Mouse (Mus musculus): Measurements from ENCODE around the gene Usp13. TPM values are rescaled to one million over a fixed set of nuclear protein-coding genes. Genes with fewer than 3 reads are reported as not detected.

Usp13 gene
- total RNA-seq (2021) = 100 to 1,000 TPM; 154 to 157 TPM
- long read RNA-seq, experiment 1, full-length matches to known transcripts = 132 of 185 reads
- long read RNA-seq, experiment 1, partial matches to known transcripts = 20 of 185 reads
- long read RNA-seq, experiment 1, other reads (novel, unspliced or antisense) = 33 of 185 reads
- long read RNA-seq, experiment 2, full-length matches to known transcripts = 148 of 211 reads
- long read RNA-seq, experiment 2, partial matches to known transcripts = 39 of 211 reads
- long read RNA-seq, experiment 2, other reads (novel, unspliced or antisense) = 24 of 211 reads

DNA sequence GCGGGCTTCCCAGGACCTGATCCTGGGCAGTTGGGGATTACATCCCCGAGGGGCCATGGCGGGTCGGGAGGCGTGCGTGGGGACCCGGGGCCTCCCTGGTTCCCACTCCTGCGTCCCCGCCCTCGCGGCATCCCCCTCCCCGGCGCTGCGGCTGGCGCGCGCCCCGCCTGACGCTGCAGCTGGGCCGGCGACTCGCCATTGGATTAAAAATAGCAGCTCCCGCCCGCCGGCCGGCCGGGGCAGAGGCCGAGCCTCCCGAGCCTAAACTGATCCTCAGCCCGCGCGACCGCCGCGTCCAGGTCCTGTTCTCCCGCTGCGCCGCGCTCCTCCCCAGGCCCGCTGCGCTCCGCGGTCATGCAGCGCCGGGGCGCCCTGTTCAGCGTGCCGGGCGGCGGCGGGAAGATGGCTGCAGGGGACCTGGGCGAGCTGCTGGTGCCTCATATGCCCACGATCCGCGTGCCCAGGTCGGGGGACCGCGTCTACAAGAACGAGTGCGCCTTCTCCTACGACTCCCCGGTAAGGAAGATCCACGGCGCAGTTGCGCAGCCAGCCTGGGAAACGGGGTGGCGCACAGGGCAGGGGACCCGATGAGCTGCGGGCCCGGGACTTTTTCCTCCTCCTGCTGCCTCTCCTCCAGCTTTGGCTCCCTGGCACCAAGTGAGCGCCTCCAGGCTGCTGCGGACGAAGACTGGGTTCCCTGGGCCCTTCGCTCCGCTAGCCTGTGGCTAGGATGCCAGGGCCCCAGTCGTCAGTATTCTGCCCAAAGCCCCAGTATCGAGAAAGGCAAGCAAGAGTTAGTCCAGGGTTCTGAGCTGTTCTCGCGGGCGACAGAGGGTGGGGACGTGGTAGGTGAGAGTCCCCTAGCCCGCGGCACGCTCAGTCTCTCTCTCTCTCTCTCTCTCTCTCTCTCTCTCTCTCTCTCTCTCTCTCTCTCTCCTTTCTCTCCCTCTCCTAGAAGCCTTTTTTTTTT is at the start of gene Usp13:
Gene Usp13, plus strand, starts transcription at position 190 of the 970 bp plus-strand sequence.
- intact Hi-C loops (cut with DNase I; ENCODE audit: low total_unique reads) = no loop called here
- peak; percentile 84 for DNase-seq

DNA sequence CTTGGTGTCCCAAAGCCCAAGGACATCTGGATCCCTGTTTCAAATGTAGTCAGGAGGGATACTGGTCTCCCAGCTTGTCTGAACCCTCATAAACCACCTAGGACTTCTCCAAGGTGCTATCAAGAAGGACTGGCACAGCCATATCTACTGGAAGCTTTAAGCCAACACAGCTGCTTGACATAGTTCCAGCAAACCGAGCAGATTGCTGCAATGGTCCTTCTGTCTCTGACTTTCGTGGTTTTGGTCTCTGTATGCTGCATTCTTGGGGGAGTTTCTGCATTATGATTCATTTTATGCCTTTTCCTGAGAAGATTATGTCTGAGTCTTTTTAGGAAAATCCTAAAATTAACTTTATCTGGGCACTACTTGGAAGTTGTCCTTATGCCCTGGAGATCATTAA is 46.6 kb upstream of the Usp13 start:
- DNase-seq = no peak
- intact Hi-C loops (cut with DNase I; ENCODE audit: low total_unique reads) = no loop called here

GRCm38 (mm10) chr3:32817001-32817356 is 367 bp upstream of the Usp13 start:
- no peak for DNase-seq
- intact Hi-C loops (cut with DNase I; ENCODE audit: low total_unique reads) = no loop called here

- intact Hi-C loops (cut with DNase I; ENCODE audit: low total_unique reads) = no loop called here
- peak; percentile 24 for DNase-seq
These were observed 1.1 kb downstream of the Usp13 start for GRCm38 (mm10) chr3:32818327-32818900.

GRCm38 (mm10) chr3:32822620-32823019 is 5.3 kb downstream of the Usp13 start:
- DNase-seq = peak; percentile 21
- intact Hi-C loops (cut with DNase I; ENCODE audit: low total_unique reads) = no loop called here

- intact Hi-C loops (cut with DNase I; ENCODE audit: low total_unique reads) = no loop called here
- no peak for DNase-seq
These were observed 7.6 kb downstream of the Usp13 start for GRCm38 (mm10) chr3:32824923-32825322.

DNA sequence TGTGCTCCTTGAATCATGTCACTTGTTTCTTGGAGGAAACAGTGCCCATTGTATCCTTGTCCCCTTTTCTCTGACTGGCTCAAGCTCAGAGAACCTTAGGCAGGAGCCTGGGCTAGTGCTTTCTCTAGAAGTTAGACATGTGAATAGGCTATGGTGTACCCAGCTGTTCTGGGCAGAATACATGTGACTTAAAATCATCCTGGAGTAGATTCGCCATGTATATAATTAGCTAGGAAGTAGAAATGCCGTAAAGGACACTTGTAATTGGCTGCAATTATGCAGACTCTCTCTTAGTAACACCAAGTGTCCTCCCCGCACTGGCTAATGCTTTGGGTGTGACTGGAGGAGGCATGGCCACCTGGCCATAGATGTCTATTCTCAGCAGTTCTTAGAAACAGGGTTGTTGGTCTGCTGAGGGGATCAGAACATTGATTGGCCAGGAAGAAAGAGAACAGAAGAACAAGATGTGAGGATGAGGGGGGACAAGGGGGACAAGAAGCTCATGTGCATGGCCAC is 8.7 kb downstream of the Usp13 start:
- intact Hi-C loops (cut with DNase I; ENCODE audit: low total_unique reads) = no loop called here
- no peak for DNase-seq

- intact Hi-C loops (cut with DNase I; ENCODE audit: low total_unique reads) = no loop called here
- DNase-seq = no peak
These were observed 9.4 kb downstream of the Usp13 start for GRCm38 (mm10) chr3:32826701-32827100.

DNA sequence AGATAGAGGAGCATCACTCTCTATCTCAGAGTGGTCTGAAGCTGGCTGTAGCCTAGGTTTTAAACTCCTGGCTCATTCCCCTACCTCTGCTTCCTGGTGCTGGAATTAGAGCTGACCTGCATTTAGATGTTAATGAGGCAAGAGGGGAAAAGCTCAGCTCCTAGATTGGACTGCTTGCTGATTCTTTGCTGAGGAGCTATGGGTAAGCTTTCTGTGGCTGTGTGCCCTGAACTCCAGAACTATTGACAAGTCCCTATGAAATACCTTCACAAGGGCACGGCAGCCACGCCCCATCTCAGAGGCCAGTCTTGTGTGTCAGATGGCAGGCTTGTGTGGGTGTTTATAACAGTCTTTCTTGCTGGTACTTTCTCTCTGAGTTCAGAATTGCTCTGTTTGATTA is 16.5 kb downstream of the Usp13 start:
- no peak for DNase-seq
- intact Hi-C loops (cut with DNase I; ENCODE audit: low total_unique reads) = no loop called here

- intact Hi-C loops (cut with DNase I; ENCODE audit: low total_unique reads) = no loop called here
- no peak for DNase-seq
These were observed 20.5 kb downstream of the Usp13 start for GRCm38 (mm10) chr3:32837847-32838246.

DNA sequence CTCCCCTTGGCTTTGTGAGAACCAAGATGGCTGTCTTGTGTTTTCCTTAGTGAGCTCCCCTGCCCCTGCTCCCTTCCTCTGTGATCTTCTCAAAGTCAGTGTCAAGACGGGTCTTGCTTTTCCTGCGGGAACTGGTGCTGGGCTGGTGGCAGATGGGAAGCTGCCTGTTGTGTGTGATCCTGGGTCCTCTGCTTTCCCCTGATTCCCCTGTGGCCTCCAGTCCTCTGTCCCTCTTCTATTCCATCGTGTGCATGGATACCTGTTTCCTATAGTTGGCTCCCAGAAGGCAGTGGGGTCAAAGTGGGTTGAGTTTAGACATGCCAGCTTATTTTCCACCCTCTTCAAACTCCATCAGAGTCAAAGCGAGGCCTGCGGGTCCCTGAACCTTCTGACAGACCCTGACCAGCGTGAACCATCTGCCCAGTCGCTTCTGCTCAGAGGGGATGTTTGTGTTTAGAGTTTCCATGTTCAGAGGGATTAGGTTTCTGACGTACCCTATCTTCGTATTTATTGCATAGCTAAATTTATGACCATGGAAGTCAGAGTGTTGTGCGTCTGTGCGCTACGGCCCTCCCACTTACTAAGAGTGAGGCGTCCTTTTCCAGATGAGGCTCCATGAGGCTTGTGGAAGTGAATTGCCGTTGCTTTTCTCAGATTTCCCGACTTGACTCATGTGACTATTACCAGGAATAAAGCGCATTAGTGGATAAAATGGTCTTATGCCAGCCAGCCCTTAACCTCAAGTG is 39.2 kb downstream of the Usp13 start:
- intact Hi-C loops (cut with DNase I; ENCODE audit: low total_unique reads) = no loop called here
- DNase-seq = no peak

- intact Hi-C loops (cut with DNase I; ENCODE audit: low total_unique reads) = no loop called here
- DNase-seq = no peak
These were observed 53.7 kb downstream of the Usp13 start for GRCm38 (mm10) chr3:32871081-32871480.

- DNase-seq = no peak
- intact Hi-C loops (cut with DNase I; ENCODE audit: low total_unique reads) = no loop called here
These were observed 69.0 kb downstream of the Usp13 start for GRCm38 (mm10) chr3:32886386-32886785.

DNA sequence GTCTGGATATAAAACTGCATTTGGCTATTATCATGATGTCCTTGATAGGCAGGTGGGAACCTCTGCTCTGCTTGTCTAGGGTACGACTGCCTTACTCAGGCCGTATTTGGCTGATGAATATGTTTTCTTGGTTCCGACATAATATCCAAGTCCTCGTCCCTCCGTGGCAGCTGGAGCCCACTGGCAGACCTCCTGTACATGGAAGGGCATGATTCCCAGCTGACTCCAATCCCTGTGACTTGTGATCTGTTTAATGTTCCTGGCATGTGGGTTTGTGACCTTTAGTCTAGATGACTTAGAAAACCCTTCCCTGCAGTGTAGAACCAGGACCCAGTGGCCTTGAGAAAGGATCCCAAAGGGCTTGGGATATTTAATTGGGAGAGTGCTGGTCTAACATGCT is 71.5 kb downstream of the Usp13 start:
- intact Hi-C loops (cut with DNase I; ENCODE audit: low total_unique reads) = no loop called here
- DNase-seq = no peak

GRCm38 (mm10) chr3:32890174-32890573 is 72.8 kb downstream of the Usp13 start:
- intact Hi-C loops (cut with DNase I; ENCODE audit: low total_unique reads) = no loop called here
- DNase-seq = no peak

DNA sequence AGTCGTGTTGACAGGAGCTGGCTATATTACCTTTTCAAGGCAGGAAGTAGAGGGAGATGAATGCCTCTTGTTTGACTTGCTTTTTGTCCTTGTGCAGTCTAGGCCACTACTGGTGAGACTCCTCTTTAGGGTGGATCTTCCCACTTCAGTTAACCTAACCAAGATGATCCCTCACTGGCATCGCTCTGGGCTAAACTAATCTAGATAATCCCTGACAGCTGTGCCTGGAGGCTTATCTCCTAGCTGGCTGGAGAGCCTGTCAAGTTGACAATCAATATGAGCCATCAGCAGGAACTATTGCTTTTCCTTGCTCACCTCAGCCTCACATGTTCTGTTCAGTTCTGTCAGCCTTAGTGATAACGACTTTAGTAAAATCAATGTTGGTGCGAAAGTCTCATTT is 86.1 kb downstream of the Usp13 start:
- DNase-seq = no peak

GRCm38 (mm10) chr3:32904599-32904998 is 87.3 kb downstream of the Usp13 start:
- intact Hi-C loops (cut with DNase I; ENCODE audit: low total_unique reads) = no loop called here
- DNase-seq = no peak

More for the DNA sequence above, 86.1 kb downstream of the Usp13 start:
- intact Hi-C loops (cut with DNase I; ENCODE audit: low total_unique reads) = no loop called here

DNA sequence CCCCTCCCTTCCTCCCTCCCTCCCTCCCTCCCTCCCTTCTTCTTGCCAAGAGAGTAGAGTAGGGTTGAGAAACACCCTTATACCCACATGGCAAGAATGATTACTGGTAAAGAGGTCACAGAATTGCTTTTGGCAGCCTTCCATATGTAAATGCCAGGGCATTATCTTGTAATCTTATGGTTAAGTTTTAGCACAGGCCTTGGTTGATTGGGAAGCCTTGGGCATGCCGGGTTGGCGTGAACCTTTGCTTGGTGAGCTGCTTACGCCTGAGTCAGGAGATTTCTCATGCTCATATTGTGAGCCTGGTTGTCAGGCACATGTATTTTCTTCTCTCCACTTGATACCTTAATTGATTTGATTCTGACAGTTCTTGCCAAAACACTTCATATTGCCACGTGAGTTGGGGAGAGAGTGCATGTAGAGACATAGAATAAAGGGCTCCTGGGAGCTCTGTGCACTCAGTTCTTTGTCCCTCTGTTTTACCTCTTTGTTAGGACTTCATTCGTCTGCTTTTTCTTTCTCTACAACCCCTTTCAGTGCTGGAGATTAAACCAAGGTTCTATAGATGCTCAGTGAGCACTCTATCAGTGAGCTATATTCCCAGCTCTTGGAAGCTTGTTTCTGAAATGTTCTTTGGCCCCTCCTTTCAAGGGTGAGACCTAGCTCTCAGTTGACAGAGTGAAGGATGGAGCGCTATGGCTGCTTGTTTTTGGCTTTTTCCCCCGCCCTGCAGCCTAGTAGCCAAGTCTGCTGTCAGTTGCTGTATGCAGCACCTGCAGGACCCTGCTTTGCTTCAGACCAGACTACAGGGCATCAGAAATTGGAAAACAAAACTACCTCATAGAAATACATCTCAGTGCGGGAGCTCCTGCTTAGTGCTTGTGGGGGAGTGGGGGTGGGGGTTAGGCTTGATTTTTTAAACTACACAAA is 88.8 kb downstream of the Usp13 start:
- no peak for DNase-seq
- intact Hi-C loops (cut with DNase I; ENCODE audit: low total_unique reads) = no loop called here

DNA sequence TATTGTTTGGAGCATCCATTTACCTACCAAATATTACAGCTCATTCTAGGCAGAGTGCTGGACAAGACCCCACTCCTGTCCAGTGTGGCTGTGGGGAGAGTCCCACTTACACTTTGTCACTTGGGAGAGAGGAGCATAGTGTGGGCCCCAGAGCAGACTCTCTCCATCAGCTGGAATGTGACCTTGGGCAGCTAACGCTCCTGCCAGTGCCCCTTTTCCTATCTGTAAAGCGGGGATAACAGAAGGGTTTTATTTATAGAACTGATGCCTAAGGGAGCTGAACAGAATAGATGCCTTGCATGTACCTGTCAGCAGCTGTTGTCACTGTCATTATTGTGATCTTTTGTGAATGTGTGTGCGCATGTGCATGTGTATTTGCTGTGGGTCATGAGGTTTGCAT is 91.1 kb downstream of the Usp13 start:
- intact Hi-C loops (cut with DNase I; ENCODE audit: low total_unique reads) = no loop called here
- DNase-seq = no peak

All from gastrocnemius, postnatal 14 days (tissue).